Mouse (Mus musculus) stomach, postnatal 0 days (tissue): ENCODE data around the gene Gm45753.

Source experiments
- CTCF ChIP-seq: IDR thresholded peaks from 2 replicates; pipeline ENCODE4 v1.5.1; 2016; ENCODE audit warnings: antibody characterized with exemption, low read depth, mild to moderate bottlenecking, moderate library complexity
- EP300 ChIP-seq: optimal IDR thresholded peaks from 2 replicates; pipeline ENCODE3; 2016; ENCODE audit warnings: antibody characterized with exemption

DNA sequence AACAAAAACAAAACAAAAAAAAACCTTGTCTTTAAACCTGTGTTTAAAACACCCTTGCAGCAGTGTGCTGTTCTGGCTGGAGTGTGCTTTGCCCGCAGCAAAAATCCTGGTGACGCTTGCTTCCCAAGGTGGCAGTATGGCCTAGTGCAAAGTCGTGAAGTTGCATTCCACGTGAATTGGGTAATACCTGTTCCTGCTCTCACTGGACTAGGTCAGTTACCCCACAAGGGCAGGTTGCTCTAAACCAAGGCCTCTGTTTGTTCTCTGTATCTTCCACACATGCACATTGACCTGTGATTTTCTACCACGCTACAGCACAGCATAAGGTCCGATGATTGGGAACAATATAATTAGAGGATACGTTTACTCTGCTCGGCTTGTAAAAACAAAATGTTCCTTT, 26.6 kb downstream of the Gm45753 start:
- TF ChIP-seq CTCF (no peak), EP300 (no peak)
